Mouse (Mus musculus): Measurements from ENCODE around the gene Pde4dip. TPM values are rescaled to one million over a fixed set of nuclear protein-coding genes. Genes with fewer than 3 reads are reported as not detected.

Gene Pde4dip
- polyA plus RNA-seq, 1 experiment from 2014 or later, result 50.7 TPM

GRCm38 (mm10) chr3:97859400-97859799 is 29.1 kb downstream of the Pde4dip start:
- 85% methylated on average over 1 of the region's 1 CpGs for WGBS
- H3K9me3 ChIP-seq (replicated peaks), result no peaks in the 10 kb centered on the region
- ATAC-seq (ENCODE audit: low FRiP score), result no peak
- H3K27me3 ChIP-seq, result no peaks in the 10 kb centered on the region
- H3K4me1 ChIP-seq, result no peaks in the 10 kb centered on the region
- no peaks in the 10 kb centered on the region for H3K36me3 ChIP-seq
- H3K9ac ChIP-seq, result no peak overlapping the region
- no peak overlapping the region for H3K27ac ChIP-seq
- no peak overlapping the region for H3K4me2 ChIP-seq (replicated peaks)
- no peak overlapping the region for H3K4me3 ChIP-seq

- H3K9ac ChIP-seq, result no peak overlapping the region
- WGBS, result 60% methylated on average over 9 of the region's 9 CpGs
- no peak overlapping the region for H3K4me3 ChIP-seq
- H3K27me3 ChIP-seq, result no peaks in the 10 kb centered on the region
- H3K4me2 ChIP-seq (replicated peaks), result no peak overlapping the region
- H3K9me3 ChIP-seq (replicated peaks), result no peaks in the 10 kb centered on the region
- no peaks in the 10 kb centered on the region for H3K4me1 ChIP-seq
- no peaks in the 10 kb centered on the region for H3K36me3 ChIP-seq
- ATAC-seq (ENCODE audit: low FRiP score), result no peak
- no peak overlapping the region for H3K27ac ChIP-seq
Measured at GRCm38 (mm10) chr3:97854575-97855384, 33.7 kb downstream of the Pde4dip start.

- no peaks in the 10 kb centered on the region for H3K4me1 ChIP-seq
- WGBS, result 80% methylated on average over 2 of the region's 2 CpGs
- no peak overlapping the region for H3K9ac ChIP-seq
- ATAC-seq (ENCODE audit: low FRiP score), result no peak
- H3K27me3 ChIP-seq, result no peaks in the 10 kb centered on the region
- no peak overlapping the region for H3K4me2 ChIP-seq (replicated peaks)
- no peak overlapping the region for H3K27ac ChIP-seq
- no peak overlapping the region for H3K4me3 ChIP-seq
- no peaks in the 10 kb centered on the region for H3K9me3 ChIP-seq (replicated peaks)
- no peaks in the 10 kb centered on the region for H3K36me3 ChIP-seq
Measured at GRCm38 (mm10) chr3:97851803-97852202, 36.7 kb downstream of the Pde4dip start.

GRCm38 (mm10) chr3:97847626-97848025 is 40.9 kb downstream of the Pde4dip start:
- H3K27me3 ChIP-seq, result no peaks in the 10 kb centered on the region; the same call in 1 of the 2 replicates
- no peak overlapping the region for H3K9ac ChIP-seq
- no peak overlapping the region for H3K4me3 ChIP-seq
- 55% methylated on average over 3 of the region's 3 CpGs for WGBS
- ATAC-seq (ENCODE audit: low FRiP score), result peak; percentile 40; the same call in 1 of the 2 replicates
- no peak overlapping the region for H3K27ac ChIP-seq
- no peaks in the 10 kb centered on the region for H3K9me3 ChIP-seq (replicated peaks)
- H3K36me3 ChIP-seq, result no peaks in the 10 kb centered on the region
- no peak overlapping the region for H3K4me2 ChIP-seq (replicated peaks)
- H3K4me1 ChIP-seq, result no peaks in the 10 kb centered on the region

- H3K27ac ChIP-seq, result no peak overlapping the region
- no peak overlapping the region for H3K4me3 ChIP-seq
- no peak overlapping the region for H3K9ac ChIP-seq
- no peaks in the 10 kb centered on the region for H3K36me3 ChIP-seq
- no peak for ATAC-seq (ENCODE audit: low FRiP score)
- H3K4me1 ChIP-seq, result no peaks in the 10 kb centered on the region
- H3K27me3 ChIP-seq, result no peaks in the 10 kb centered on the region; the same call in 1 of the 2 replicates
- no peaks in the 10 kb centered on the region for H3K9me3 ChIP-seq (replicated peaks)
- H3K4me2 ChIP-seq (replicated peaks), result no peak overlapping the region
- WGBS, result 71% methylated on average over 4 of the region's 4 CpGs
Measured at GRCm38 (mm10) chr3:97846448-97846847, 42.1 kb downstream of the Pde4dip start.

GRCm38 (mm10) chr3:97844821-97845201 is 43.7 kb downstream of the Pde4dip start:
- H3K27ac ChIP-seq, result no peak overlapping the region
- no peak for ATAC-seq (ENCODE audit: low FRiP score)
- 73% methylated on average over 2 of the region's 2 CpGs for WGBS
- no peaks in the 10 kb centered on the region; the same call in 1 of the 2 replicates for H3K27me3 ChIP-seq
- no peaks in the 10 kb centered on the region for H3K4me1 ChIP-seq
- H3K9me3 ChIP-seq (replicated peaks), result no peaks in the 10 kb centered on the region
- H3K4me3 ChIP-seq, result no peak overlapping the region
- no peak overlapping the region for H3K9ac ChIP-seq
- no peak overlapping the region for H3K4me2 ChIP-seq (replicated peaks)
- no peaks in the 10 kb centered on the region for H3K36me3 ChIP-seq

GRCm38 (mm10) chr3:97844163-97844820 is 44.2 kb downstream of the Pde4dip start:
- no peaks in the 10 kb centered on the region; the same call in 1 of the 2 replicates for H3K27me3 ChIP-seq
- H3K9ac ChIP-seq, result no peak overlapping the region
- no peak overlapping the region for H3K4me3 ChIP-seq
- no peaks in the 10 kb centered on the region for H3K4me1 ChIP-seq
- no peak overlapping the region for H3K27ac ChIP-seq
- H3K9me3 ChIP-seq (replicated peaks), result no peaks in the 10 kb centered on the region
- no peak for ATAC-seq (ENCODE audit: low FRiP score)
- H3K4me2 ChIP-seq (replicated peaks), result no peak overlapping the region
- 86% methylated on average over 7 of the region's 7 CpGs for WGBS
- H3K36me3 ChIP-seq, result no peaks in the 10 kb centered on the region

- no peaks in the 10 kb centered on the region for H3K9me3 ChIP-seq (replicated peaks)
- H3K27ac ChIP-seq, result no peak overlapping the region
- 78% methylated on average over 2 of the region's 2 CpGs for WGBS
- H3K27me3 ChIP-seq, result no peaks in the 10 kb centered on the region; the same call in 1 of the 2 replicates
- no peaks in the 10 kb centered on the region for H3K4me1 ChIP-seq
- no peaks in the 10 kb centered on the region for H3K36me3 ChIP-seq
- ATAC-seq (ENCODE audit: low FRiP score), result no peak
- H3K9ac ChIP-seq, result no peak overlapping the region
- H3K4me3 ChIP-seq, result no peak overlapping the region
- no peak overlapping the region for H3K4me2 ChIP-seq (replicated peaks)
Measured at GRCm38 (mm10) chr3:97842641-97843040, 45.9 kb downstream of the Pde4dip start.

GRCm38 (mm10) chr3:97840439-97840838 is 48.1 kb downstream of the Pde4dip start:
- Histone ChIP-seq H3K4me1 (no peaks in the 10 kb centered on the region), H3K36me3 (no peaks in the 10 kb centered on the region), H3K4me2 (replicated peaks) (no peak overlapping the region), H3K9me3 (replicated peaks) (no peaks in the 10 kb centered on the region), H3K4me3 (no peak overlapping the region), H3K9ac (no peak overlapping the region), H3K27ac (no peak overlapping the region), H3K27me3 (no peaks in the 10 kb centered on the region; the same call in 1 of the 2 replicates)
- ATAC-seq (ENCODE audit: low FRiP score), result no peak

- no peak overlapping the region for H3K4me3 ChIP-seq
- no peaks in the 10 kb centered on the region for H3K27me3 ChIP-seq
- H3K36me3 ChIP-seq, result no peaks in the 10 kb centered on the region
- H3K9ac ChIP-seq, result no peak overlapping the region
- no peak for ATAC-seq (ENCODE audit: low FRiP score)
- H3K4me1 ChIP-seq, result no peaks in the 10 kb centered on the region
- H3K9me3 ChIP-seq (replicated peaks), result no peaks in the 10 kb centered on the region
- H3K4me2 ChIP-seq (replicated peaks), result no peak overlapping the region
- 95% methylated on average over 5 of the region's 5 CpGs for WGBS
- H3K27ac ChIP-seq, result no peak overlapping the region
Measured at GRCm38 (mm10) chr3:97835888-97836287, 52.6 kb downstream of the Pde4dip start.

GRCm38 (mm10) chr3:97834625-97835024 is 53.9 kb downstream of the Pde4dip start:
- Histone ChIP-seq H3K9ac (no peak overlapping the region), H3K4me3 (no peak overlapping the region), H3K4me2 (replicated peaks) (no peak overlapping the region), H3K36me3 (no peaks in the 10 kb centered on the region), H3K9me3 (replicated peaks) (no peaks in the 10 kb centered on the region), H3K27me3 (no peaks in the 10 kb centered on the region), H3K4me1 (no peaks in the 10 kb centered on the region), H3K27ac (no peak overlapping the region)
- no peak for ATAC-seq (ENCODE audit: low FRiP score)
- 50% methylated on average over 1 of the region's 1 CpGs for WGBS

GRCm38 (mm10) chr3:97831564-97832320 is 56.8 kb downstream of the Pde4dip start:
- no peaks in the 10 kb centered on the region for H3K36me3 ChIP-seq
- no peak overlapping the region for H3K27ac ChIP-seq
- H3K9me3 ChIP-seq (replicated peaks), result no peaks in the 10 kb centered on the region
- no peak overlapping the region for H3K9ac ChIP-seq
- no peak overlapping the region for H3K4me3 ChIP-seq
- H3K27me3 ChIP-seq, result peaks cover 7% of the 10 kb centered on the region; the same call in 1 of the 2 replicates
- ATAC-seq (ENCODE audit: low FRiP score), result no peak
- no peak overlapping the region for H3K4me2 ChIP-seq (replicated peaks)
- WGBS, result 80% methylated on average over 15 of the region's 15 CpGs
- no peaks in the 10 kb centered on the region for H3K4me1 ChIP-seq

Measured in hindbrain, embryonic 12.5 days (tissue).